Mouse (Mus musculus) ES-E14 (cell line): ENCODE measurements around the gene Gpatch3.

ENCODE experiments used
- CHD2 ChIP-seq: IDR thresholded peaks from 2 replicates; pipeline ENCODE4 v1.6.1; 2014; ENCODE audit warnings: mild to moderate bottlenecking, low read depth, low read length, inconsistent platforms
- HCFC1 ChIP-seq: IDR thresholded peaks from 2 replicates; pipeline ENCODE4 v1.6.1; 2012; ENCODE audit warnings: low read length, inconsistent platforms, borderline replicate concordance; ENCODE audit not compliant: insufficient read depth
- MAFK ChIP-seq: IDR thresholded peaks from 2 replicates; pipeline ENCODE4 v1.6.1; 2014; ENCODE audit warnings: mild to moderate bottlenecking, low read depth, low read length, inconsistent platforms; ENCODE audit not compliant: insufficient read depth
- ZC3H11A ChIP-seq: IDR thresholded peaks from 2 replicates; pipeline ENCODE4 v1.6.1; 2012; ENCODE audit warnings: low read depth, mild to moderate bottlenecking, inconsistent platforms, low read length, borderline replicate concordance

GRCm38 (mm10) chr4:133552029-133552428, 22.5 kb upstream of the Gpatch3 start:
- TF ChIP-seq CHD2: no peak
- TF ChIP-seq HCFC1: no peak
- TF ChIP-seq MAFK: no peak
- TF ChIP-seq ZC3H11A: no peak
